Mouse (Mus musculus) left cerebral cortex, adult 8-10 months (tissue): ENCODE measurements around the gene Jazf1. TPM values are rescaled to one million over a fixed set of nuclear protein-coding genes. Genes with fewer than 3 reads are reported as not detected.

Source experiments
- DNase-seq, 2 experiments: peaks; one replicate each; pipeline ENCODE4 v3.0.0; 2022; ENCODE audit warnings: low spot score in 2 of 2
- total RNA-seq, 4 experiments: library from RNA; stranded (reverse); gene quantifications; 2 replicates each; pipeline ENCODE4 v1.2.4; 2022

Gene Jazf1
- total RNA-seq, 4 experiments from 2014 or later = 21.6 to 24.8 (median 24.5) TPM

GRCm38 (mm10) chr6:52817203-52817874 lies 251.1 kb downstream of the Jazf1 start:
- no peak for DNase-seq

- no peak for DNase-seq
Observed at GRCm38 (mm10) chr6:52805237-52805856, 263.1 kb downstream of the Jazf1 start.

GRCm38 (mm10) chr6:52802181-52802580 lies 266.2 kb downstream of the Jazf1 start:
- no peak for DNase-seq

GRCm38 (mm10) chr6:52797252-52797800 lies 271.1 kb downstream of the Jazf1 start:
- no peak for DNase-seq

GRCm38 (mm10) chr6:52796691-52797090 lies 271.7 kb downstream of the Jazf1 start:
- DNase-seq = no peak

- no peak for DNase-seq
Observed at GRCm38 (mm10) chr6:52796035-52796598, 272.3 kb downstream of the Jazf1 start.

- no peak for DNase-seq
Observed at GRCm38 (mm10) chr6:52795029-52795841, 273.2 kb downstream of the Jazf1 start.

GRCm38 (mm10) chr6:52792455-52792854 lies 276.0 kb downstream of the Jazf1 start:
- no peak for DNase-seq

GRCm38 (mm10) chr6:52790781-52791180 lies 277.6 kb downstream of the Jazf1 start:
- DNase-seq = no peak

- DNase-seq = no peak
Observed at GRCm38 (mm10) chr6:52790316-52790715, 278.1 kb downstream of the Jazf1 start.

GRCm38 (mm10) chr6:52779546-52779945 lies 288.9 kb downstream of the Jazf1 start:
- no peak for DNase-seq

- DNase-seq = no peak
Observed at GRCm38 (mm10) chr6:52778523-52778922, 289.9 kb downstream of the Jazf1 start.

- DNase-seq = no peak
Observed at GRCm38 (mm10) chr6:52777034-52777433, 291.4 kb downstream of the Jazf1 start.

GRCm38 (mm10) chr6:52775956-52776355 lies 292.5 kb downstream of the Jazf1 start:
- DNase-seq = no peak

GRCm38 (mm10) chr6:52775350-52775749 lies 293.1 kb downstream of the Jazf1 start:
- DNase-seq = no peak

GRCm38 (mm10) chr6:52773132-52773531 lies 295.3 kb downstream of the Jazf1 start:
- no peak for DNase-seq

- DNase-seq = no peak
Observed at GRCm38 (mm10) chr6:52770789-52771188, 297.6 kb downstream of the Jazf1 start.

- DNase-seq = no peak
Observed at GRCm38 (mm10) chr6:52765206-52765605, 303.2 kb downstream of the Jazf1 start.

GRCm38 (mm10) chr6:52752832-52753231 lies 315.6 kb downstream of the Jazf1 start:
- DNase-seq = no peak

GRCm38 (mm10) chr6:52734630-52735029 lies 333.8 kb downstream of the Jazf1 start:
- no peak for DNase-seq

- DNase-seq = no peak
Observed at GRCm38 (mm10) chr6:52730338-52730737, 338.1 kb downstream of the Jazf1 start.
